Mouse (Mus musculus) myocyte (in vitro differentiated cells): ENCODE measurements around the gene Tedc1. TPM values are rescaled to one million over a fixed set of nuclear protein-coding genes. Genes with fewer than 3 reads are reported as not detected.

Experiments used
- H3K27me3 ChIP-seq: one replicate; pipeline ENCODE4 v1.6.1; 2011; ENCODE audit not compliant: control insufficient read depth, insufficient read depth, insufficient read length
- H3K36me3 ChIP-seq: one replicate; pipeline ENCODE4 v1.6.1; 2011; ENCODE audit not compliant: control insufficient read depth, insufficient read depth
- H3K4me2 ChIP-seq: one replicate; pipeline ENCODE4 v1.6.1; 2011; ENCODE audit warnings: low read depth, control low read depth
- H3K4me3 ChIP-seq: one replicate; pipeline ENCODE4 v1.5.1; 2011; ENCODE audit warnings: mild to moderate bottlenecking, control low read depth, moderate library complexity
- H3K79me2 ChIP-seq: one replicate; pipeline ENCODE4 v1.6.1; 2011; ENCODE audit not compliant: control insufficient read depth, insufficient read depth
- H3ac ChIP-seq: one replicate; pipeline ENCODE4 v1.6.1; 2011; ENCODE audit not compliant: control insufficient read depth, insufficient read length
- CEBPB ChIP-seq: IDR thresholded peaks from 2 replicates; pipeline ENCODE4 v1.6.1; 2011; ENCODE audit warnings: mild to moderate bottlenecking, moderate library complexity; ENCODE audit not compliant: poor library complexity, insufficient read depth, severe bottlenecking
- E2F4 ChIP-seq: IDR thresholded peaks from one replicate; pipeline ENCODE4 v1.6.1; 2011; ENCODE audit warnings: mild to moderate bottlenecking, control low read depth, moderate library complexity; ENCODE audit not compliant: insufficient read depth
- MAX ChIP-seq: IDR thresholded peaks from one replicate; pipeline ENCODE4 v1.6.1; 2011; ENCODE audit warnings: low read depth, mild to moderate bottlenecking, control low read depth
- MYOD1 ChIP-seq, 3 experiments: IDR thresholded peaks; one replicate each; pipeline ENCODE4 v1.6.1; 2011; ENCODE audit warnings: control low read depth in 2 of 3, low read depth in 2 of 3, mild to moderate bottlenecking in 2 of 3, moderate library complexity in 1 of 3; ENCODE audit not compliant: insufficient read length in 2 of 3, control insufficient read depth in 1 of 3
- MYOG ChIP-seq, 3 experiments: IDR thresholded peaks; one replicate each; pipeline ENCODE4 v1.6.1; 2011; ENCODE audit warnings: control low read depth in 2 of 3, low read depth in 2 of 3, mild to moderate bottlenecking in 2 of 3; ENCODE audit not compliant: insufficient read length in 2 of 3, control insufficient read depth in 1 of 3, insufficient read depth in 1 of 3
- POLR2A ChIP-seq: IDR thresholded peaks from one replicate; pipeline ENCODE4 v1.6.1; 2011; ENCODE audit warnings: low read depth, mild to moderate bottlenecking, control low read depth, moderate library complexity; ENCODE audit not compliant: insufficient read length
- POLR2AphosphoS2 ChIP-seq: IDR thresholded peaks from one replicate; pipeline ENCODE4 v1.6.1; 2011; ENCODE audit warnings: low read depth, control low read depth; ENCODE audit not compliant: insufficient read length
- REST ChIP-seq: IDR thresholded peaks from one replicate; pipeline ENCODE4 v1.6.1; 2011; ENCODE audit warnings: mild to moderate bottlenecking, control low read depth, moderate library complexity; ENCODE audit not compliant: insufficient read depth, insufficient read length
- SRF ChIP-seq: IDR thresholded peaks from one replicate; pipeline ENCODE4 v1.6.1; 2011; ENCODE audit warnings: low read depth; ENCODE audit not compliant: control insufficient read depth, insufficient read length
- TCF12 ChIP-seq: IDR thresholded peaks from one replicate; pipeline ENCODE4 v1.6.1; 2011; ENCODE audit warnings: mild to moderate bottlenecking, control low read depth; ENCODE audit not compliant: poor library complexity, insufficient read depth, severe bottlenecking
- TCF3 ChIP-seq: IDR thresholded peaks from one replicate; pipeline ENCODE4 v1.6.1; 2011; ENCODE audit warnings: low read depth, control low read depth; ENCODE audit not compliant: insufficient read length
- USF1 ChIP-seq: IDR thresholded peaks from one replicate; pipeline ENCODE4 v1.6.1; 2011; ENCODE audit warnings: low read depth, mild to moderate bottlenecking, control low read depth, moderate library complexity
- polyA plus RNA-seq: library from polyadenylated mRNA; unstranded; fragments of >200 nt; fragmentation: generic; extraction: Trizol; gene quantifications from one replicate; pipeline ENCODE4 v1.2.1, GENCODE M21; 2012; ENCODE audit warnings: missing spikeins

The Tedc1 gene
- polyA plus RNA-seq: 6.6 TPM

DNA sequence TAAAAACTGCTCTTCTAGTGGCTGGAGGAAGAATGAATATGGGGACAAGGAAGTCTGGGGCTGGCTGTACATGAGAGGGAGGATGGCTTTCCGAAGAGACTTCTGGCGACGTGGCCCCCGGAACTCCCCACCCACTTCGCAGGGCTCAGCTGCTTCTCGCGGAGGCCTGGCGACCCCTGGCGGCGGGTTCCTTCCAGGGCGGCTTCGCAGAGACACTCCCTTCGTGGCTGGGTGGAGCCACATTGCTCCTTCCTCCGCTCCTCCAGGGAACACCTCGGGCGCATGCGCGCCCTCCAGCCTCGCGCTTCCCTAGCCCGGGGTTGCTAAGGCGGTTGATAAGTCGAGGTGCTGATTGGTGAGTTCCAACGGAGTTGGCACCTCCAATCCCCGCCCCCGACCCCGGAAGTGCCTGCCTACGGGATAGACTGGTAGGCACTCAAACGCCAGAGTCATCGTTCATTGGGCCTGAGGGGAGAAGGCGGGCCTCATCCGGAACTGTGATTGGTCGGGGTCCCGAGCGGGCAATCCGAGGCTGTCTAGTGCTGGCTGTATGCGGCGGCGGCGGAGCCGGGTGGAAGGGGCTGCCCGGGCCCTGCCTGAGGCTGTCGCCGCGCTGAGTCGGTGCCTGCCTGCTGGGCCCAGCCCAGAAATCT lies at the start of gene Tedc1:
Tedc1 (plus strand) TSS at position 535 of the 653 bp plus-strand sequence.
- Histone ChIP-seq H3K4me3 (peak within 1 kb of the TSS; percentile 30), H3K27me3 (no peaks in the 10 kb centered on the region)
- TF ChIP-seq MYOG (IDR thresholded peaks at IDR 0.05; ENCODE audit: control insufficient read depth in 1 of 3, insufficient read depth in 1 of 3, insufficient read length in 2 of 3, low read depth in 2 of 3) (peak in 2 of 3 experiments; percentile 49 to 79), USF1 (no peak), CEBPB (no peak), SRF (peak; percentile 50), E2F4 (peak; percentile 94), TCF12 (no peak), POLR2A (peak; percentile 78), MYOD1 (IDR thresholded peaks at IDR 0.05; ENCODE audit: control insufficient read depth in 1 of 3, insufficient read length in 2 of 3, low read depth in 2 of 3) (peak in 2 of 3 experiments; percentile 65 to 67), MAX (no peak), POLR2AphosphoS2 (peak; percentile 52)

DNA sequence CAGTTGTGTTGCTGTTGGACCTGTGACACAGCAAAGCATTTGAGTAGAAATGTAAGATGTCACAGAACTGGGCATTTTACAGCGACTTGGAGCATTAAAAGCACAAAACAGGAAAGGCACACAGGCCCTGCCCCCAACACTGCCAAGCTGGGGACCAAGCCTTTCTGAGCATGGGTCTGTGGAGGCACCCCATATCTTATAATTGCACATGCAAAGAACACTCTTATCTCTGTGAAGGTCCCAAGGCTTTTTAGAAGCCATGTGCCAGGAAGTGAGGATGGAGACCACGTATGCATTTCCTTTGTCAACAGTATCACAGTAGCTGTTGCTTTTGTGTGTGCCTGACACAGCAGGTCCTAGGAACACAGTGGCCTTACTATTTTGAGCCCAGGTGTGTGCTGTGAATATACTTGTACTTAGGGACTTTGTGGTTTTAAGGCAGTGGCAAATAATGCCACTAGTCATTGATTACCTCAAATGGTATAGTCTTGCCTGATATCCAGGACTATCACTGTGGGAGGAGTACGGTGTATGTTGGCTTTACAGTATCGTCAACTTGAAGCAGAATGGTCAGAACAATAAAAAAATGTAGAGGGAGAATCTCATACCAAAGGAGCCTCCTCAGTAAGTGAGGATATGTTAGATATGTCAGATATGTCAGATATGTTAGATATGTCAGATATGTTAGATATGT lies 48.6 kb upstream of the Tedc1 start:
- Histone ChIP-seq H3K27me3 (no peaks in the 10 kb centered on the region), H3K4me3 (no peak overlapping the region), H3ac (no peak overlapping the region), H3K79me2 (peaks cover 87% of the 10 kb centered on the region), H3K36me3 (peaks cover 8% of the 10 kb centered on the region), H3K4me2 (no peak overlapping the region)
- no peak for TF ChIP-seq MYOD1 (IDR thresholded peaks at IDR 0.05; ENCODE audit: control insufficient read depth in 1 of 3, insufficient read length in 2 of 3, low read depth in 2 of 3)
- TF ChIP-seq E2F4: no peak
- TF ChIP-seq MYOG (IDR thresholded peaks at IDR 0.05; ENCODE audit: control insufficient read depth in 1 of 3, insufficient read depth in 1 of 3, insufficient read length in 2 of 3, low read depth in 2 of 3): no peak
- no peak for TF ChIP-seq SRF
- no peak for TF ChIP-seq POLR2AphosphoS2
- no peak for TF ChIP-seq REST
- TF ChIP-seq USF1: no peak
- TF ChIP-seq CEBPB: no peak
- TF ChIP-seq POLR2A: no peak
- TF ChIP-seq MAX: no peak
- TF ChIP-seq TCF3: no peak
- TF ChIP-seq TCF12: no peak

More for the DNA sequence above, at the start of gene Tedc1:
- H3K4me2 ChIP-seq: peak within 1 kb of the TSS; percentile 97
- H3K36me3 ChIP-seq: no peaks in the 10 kb centered on the region
- no peak within 1 kb of the TSS for H3ac ChIP-seq
- H3K79me2 ChIP-seq: peaks cover 12% of the 10 kb centered on the region

DNA sequence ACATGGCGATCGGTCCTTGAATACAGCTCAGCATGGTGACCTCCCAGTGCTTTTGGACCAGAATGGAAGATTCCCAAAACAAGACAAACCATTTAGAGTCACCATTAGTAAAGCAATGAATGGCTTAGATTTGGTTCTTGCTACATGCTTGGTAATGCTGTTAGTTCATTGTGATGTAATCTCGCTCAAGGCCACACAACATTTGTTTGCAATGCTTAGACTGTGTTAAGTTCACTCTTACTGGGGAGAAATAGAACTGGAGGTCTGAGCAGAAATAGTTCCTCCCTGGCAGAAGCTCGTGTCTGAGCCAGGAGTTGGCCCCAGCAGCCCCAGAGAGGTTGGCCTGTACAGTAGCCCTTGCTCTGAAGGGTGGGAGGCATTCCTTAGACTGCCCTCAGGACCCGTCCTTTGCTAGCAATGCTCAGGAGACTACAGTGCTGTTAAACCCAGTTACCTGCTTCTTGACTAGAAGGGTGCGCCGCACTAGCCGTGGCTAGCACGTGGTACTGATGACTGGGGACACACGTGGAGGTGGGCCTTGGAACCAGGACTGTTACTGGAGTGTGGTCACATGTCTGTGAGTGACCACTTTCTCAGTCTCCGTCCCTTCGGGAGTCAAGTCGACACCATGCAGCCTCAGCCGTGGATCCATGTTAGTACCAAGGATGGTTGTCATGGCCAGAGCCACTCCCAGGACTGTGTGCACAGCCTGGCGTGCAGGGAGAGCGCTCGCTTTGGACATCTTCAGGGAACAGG lies 47.5 kb upstream of the Tedc1 start:
- H3K27me3 ChIP-seq: no peaks in the 10 kb centered on the region
- TF ChIP-seq TCF3: no peak
- TF ChIP-seq E2F4: no peak
- no peak for TF ChIP-seq SRF
- TF ChIP-seq MAX: no peak
- TF ChIP-seq USF1: no peak
- TF ChIP-seq CEBPB: no peak
- TF ChIP-seq MYOG (IDR thresholded peaks at IDR 0.05; ENCODE audit: control insufficient read depth in 1 of 3, insufficient read depth in 1 of 3, insufficient read length in 2 of 3, low read depth in 2 of 3): no peak
- no peak for TF ChIP-seq TCF12
- no peak for TF ChIP-seq POLR2A
- no peak for TF ChIP-seq POLR2AphosphoS2
- TF ChIP-seq REST: no peak
- no peak for TF ChIP-seq MYOD1 (IDR thresholded peaks at IDR 0.05; ENCODE audit: control insufficient read depth in 1 of 3, insufficient read length in 2 of 3, low read depth in 2 of 3)
- H3ac ChIP-seq: no peak overlapping the region
- no peak overlapping the region for H3K4me3 ChIP-seq
- no peak overlapping the region for H3K4me2 ChIP-seq
- peaks cover 78% of the 10 kb centered on the region for H3K79me2 ChIP-seq
- peaks cover 12% of the 10 kb centered on the region for H3K36me3 ChIP-seq

GRCm38 (mm10) chr12:113109801-113110200 lies 46.4 kb upstream of the Tedc1 start:
- peaks cover 67% of the 10 kb centered on the region for H3K79me2 ChIP-seq
- H3K27me3 ChIP-seq: no peaks in the 10 kb centered on the region
- no peak overlapping the region for H3K4me3 ChIP-seq
- H3K36me3 ChIP-seq: peaks cover 19% of the 10 kb centered on the region
- H3K4me2 ChIP-seq: no peak overlapping the region
- TF ChIP-seq MAX (no peak), E2F4 (no peak), USF1 (no peak), TCF3 (no peak), MYOD1 (IDR thresholded peaks at IDR 0.05; ENCODE audit: control insufficient read depth in 1 of 3, insufficient read length in 2 of 3, low read depth in 2 of 3) (no peak)
- H3ac ChIP-seq: no peak overlapping the region
